In genomic region chr17:87102636-87103035, GRCm38 (mm10) we compare ENCODE assay signal across 9 mouse cellular contexts. TPM values are rescaled to one million over a fixed set of nuclear protein-coding genes. Genes with fewer than 3 reads are reported as not detected.
DNase-seq lines count a peak whose midpoint lies in the region; ATAC-seq and TF ChIP-seq lines count a peak whose summit lies in the region.
"Had no signal": no experiment of that assay in that cellular context is flagged by ENCODE, and none has a peak within 500 bp of the region (broad histone marks: within the 10 kb centered on the region; RNA-seq: fewer than 3 reads in every experiment).

No protein-coding gene starts in this region.

- H3K36me3 ChIP-seq in MEL (ENCODE audit: control insufficient read depth in 1 of 2, insufficient read depth in 2 of 2, low read length in 2 of 2) = no peaks in the 10 kb centered on the region
- H3K36me3 ChIP-seq in midbrain, embryonic 14.5 days (ENCODE audit: control insufficient read depth, insufficient read depth, low read length) = no peaks in the 10 kb centered on the region
- H3K36me3 ChIP-seq: embryonic facial prominence, embryonic 12.5 days had no signal

- no peaks in the 10 kb centered on the region for H3K9me3 ChIP-seq in MEL (replicated peaks; ENCODE audit: insufficient read depth, low read length)
- H3K9me3 ChIP-seq in midbrain, embryonic 14.5 days (ENCODE audit: control insufficient read depth, low read length) = no peaks in the 10 kb centered on the region
- H3K9me3 ChIP-seq: embryonic facial prominence, embryonic 12.5 days had no signal

- no peak for TF ChIP-seq RAD21 in MEL (IDR thresholded peaks at IDR 0.05; ENCODE audit: low read depth, low read length)

- H3K79me2 ChIP-seq in MEL (ENCODE audit: control insufficient read depth, insufficient read depth, low read length, poor library complexity) = peaks cover 2% of the 10 kb centered on the region; the same call in 1 of the 2 replicates

- no peak overlapping the region for H3K27ac ChIP-seq in MEL (ENCODE audit: control insufficient read depth, low read depth, low read length)
- H3K27ac ChIP-seq in midbrain, embryonic 14.5 days (replicated peaks; ENCODE audit: low read depth, low read length) = no peak overlapping the region
- H3K27ac ChIP-seq: embryonic facial prominence, embryonic 12.5 days had no signal

- no peak for ATAC-seq in midbrain, embryonic 14.5 days (ENCODE audit: low FRiP score, low TSS enrichment)
- ATAC-seq in frontal cortex, adult (ENCODE audit: low TSS enrichment) = no peak

- peaks cover 0 to 6% of the 10 kb centered on the region in 2 experiments; a peak in 1 of 4 replicates for H3K4me1 ChIP-seq in MEL (ENCODE audit: control insufficient read depth in 1 of 2, insufficient read depth in 2 of 2, low read length in 2 of 2)
- no peaks in the 10 kb centered on the region for H3K4me1 ChIP-seq in midbrain, embryonic 14.5 days (ENCODE audit: control insufficient read depth, insufficient read depth, low read length)

- H3K9ac ChIP-seq in MEL (ENCODE audit: control insufficient read depth, low read depth, low read length, poor library complexity, severe bottlenecking) = no peak overlapping the region
- no peak overlapping the region for H3K9ac ChIP-seq in midbrain, embryonic 14.5 days (replicated peaks; ENCODE audit: low read length)
- H3K9ac ChIP-seq: embryonic facial prominence, embryonic 12.5 days had no signal

- peak overlapping the region; percentile 0 to 18; a peak in 1 of 4 replicates for H3K4me3 ChIP-seq in MEL (ENCODE audit: control insufficient read depth in 1 of 2, insufficient read depth in 1 of 2, low read depth in 2 of 2, low read length in 2 of 2)
- H3K4me3 ChIP-seq in midbrain, embryonic 14.5 days (replicated peaks; ENCODE audit: low read depth, low read length) = no peak overlapping the region
- H3K4me3 ChIP-seq: embryonic facial prominence, embryonic 12.5 days had no signal

- peak; percentile 11 for DNase-seq in gastrocnemius, adult 18-20 months (ENCODE audit: low spot score)
- DNase-seq in gastrocnemius, adult 8-10 months (ENCODE audit: low spot score in 2 of 2) = no peak
- no peak for DNase-seq in MEL (ENCODE audit: low read depth, low spot score)
- peak; percentile 54 to 57 for DNase-seq in heart, adult 9 months (ENCODE audit: low spot score in 2 of 2)
- peak; percentile 45 for DNase-seq in kidney, postnatal 10 days
- DNase-seq in midbrain, embryonic 14.5 days = no peak
- DNase-seq in layer of hippocampus, adult 9-10 months (ENCODE audit: low spot score) = no peak

- TF ChIP-seq POLR2A in MEL (IDR thresholded peaks at IDR 0.05; ENCODE audit: control insufficient read depth in 1 of 2, insufficient read depth in 1 of 2, low read depth in 1 of 2, low read length in 2 of 2, poor library complexity in 1 of 2) = no peak

- 81% methylated on average over 8 of the region's 8 CpGs for WGBS in midbrain, embryonic 14.5 days

- TF ChIP-seq CTCF in MEL (IDR thresholded peaks at IDR 0.05 in 2 of 3, conservative IDR thresholded peaks at IDR 0.05 in 1 of 3; ENCODE audit: control insufficient read depth in 1 of 3, insufficient read depth in 1 of 3, low read depth in 2 of 3, low read length in 3 of 3, poor library complexity in 1 of 3, severe bottlenecking in 1 of 3) = no peak

- no peaks in the 10 kb centered on the region; a peak in 1 of 4 replicates for H3K27me3 ChIP-seq in MEL (ENCODE audit: control insufficient read depth in 1 of 2, insufficient read depth in 2 of 2, low read length in 2 of 2)
- no peaks in the 10 kb centered on the region for H3K27me3 ChIP-seq in midbrain, embryonic 14.5 days (ENCODE audit: control insufficient read depth, insufficient read depth, low read length)
- H3K27me3 ChIP-seq: embryonic facial prominence, embryonic 12.5 days had no signal

- TF ChIP-seq EP300 in MEL (IDR thresholded peaks at IDR 0.05; ENCODE audit: low read depth in 1 of 2, low read length in 2 of 2) = no peak

- no peak overlapping the region for H3K4me2 ChIP-seq in midbrain, embryonic 14.5 days (ENCODE audit: low read length)
- H3K4me2 ChIP-seq: embryonic facial prominence, embryonic 12.5 days had no signal

TF ChIP-seq in MEL, 35 proteins besides CTCF, POLR2A, EP300 and RAD21:
- TF ChIP-seq GATA1 (IDR thresholded peaks at IDR 0.05; ENCODE audit: low read depth, low read length) (no peak), HCFC1 (IDR thresholded peaks at IDR 0.05; ENCODE audit: low read depth, low read length) (no peak), RCOR1 (IDR thresholded peaks at IDR 0.05; ENCODE audit: low read depth, low read length) (no peak), MEF2A (IDR thresholded peaks at IDR 0.05; ENCODE audit: extremely low read depth, insufficient replicate concordance, low read depth, low read length, poor library complexity, severe bottlenecking) (no peak), NELFE (IDR thresholded peaks at IDR 0.05; ENCODE audit: low read depth, low read length) (no peak), ZMIZ1 (IDR thresholded peaks at IDR 0.05; ENCODE audit: low read depth, low read length) (no peak), POLR2AphosphoS5 (IDR thresholded peaks at IDR 0.05; ENCODE audit: borderline replicate concordance, low read depth, low read length) (no peak), CHD2 (IDR thresholded peaks at IDR 0.05; ENCODE audit: low read length) (no peak), MAFK (IDR thresholded peaks at IDR 0.05; ENCODE audit: borderline replicate concordance, low read depth, low read length) (no peak), USF1 (IDR thresholded peaks at IDR 0.05; ENCODE audit: low read depth, low read length) (no peak), ZNF384 (IDR thresholded peaks at IDR 0.05; ENCODE audit: low read depth, low read length) (no peak), ELF1 (IDR thresholded peaks at IDR 0.05; ENCODE audit: low read depth, low read length) (no peak), TBP (IDR thresholded peaks at IDR 0.05; ENCODE audit: low read depth, low read length) (no peak), MAX (IDR thresholded peaks at IDR 0.05; ENCODE audit: low read length) (no peak), MXI1 (IDR thresholded peaks at IDR 0.05; ENCODE audit: low read depth, low read length) (no peak)

RNA-seq across cellular contexts. Expression of gene Socs5, which starts 4.8 kb away (rescaled TPM):
- 10 to 100 TPM; 12.6 to 16.5 TPM for total RNA-seq in gastrocnemius, adult 18-20 months (2021)
- total RNA-seq in gastrocnemius, adult 8-10 months (2022) = 10 to 100 TPM; 13.1 to 17.8 (median 15.2) TPM
- total RNA-seq in MEL (2012; rRNA removed) = 6.0 and 6.4 TPM in 2 replicates
- 1 to 10 TPM in 1 of 2 experiments, not detected in 1; 9.7 TPM for polyA plus RNA-seq in MEL (2012; ENCODE audit: insufficient read depth in 1 of 2, insufficient read length in 2 of 2, low read depth in 1 of 2, low replicate concordance in 2 of 2, missing spikeins in 1 of 2)
- 17.6 and 20.1 TPM in 2 replicates for polyA plus RNA-seq in midbrain, embryonic 14.5 days (2014; fragmentation: Nextera tagmentation; extraction: Ambion mirVana)

Comparison
In these comparisons a context has a peak if more than half of its experiments do, and no peak if none do; other contexts are left out.
1. DNase-seq: peak in gastrocnemius, adult 18-20 months (single experiment), heart, adult 9 months (2 of 2) and kidney, postnatal 10 days (single experiment); none in gastrocnemius, adult 8-10 months (0 of 2), MEL (single experiment), midbrain, embryonic 14.5 days (single experiment) and layer of hippocampus, adult 9-10 months (single experiment).